Mouse (Mus musculus): ENCODE data around the gene Macrod1.

The Macrod1 gene

DNA sequence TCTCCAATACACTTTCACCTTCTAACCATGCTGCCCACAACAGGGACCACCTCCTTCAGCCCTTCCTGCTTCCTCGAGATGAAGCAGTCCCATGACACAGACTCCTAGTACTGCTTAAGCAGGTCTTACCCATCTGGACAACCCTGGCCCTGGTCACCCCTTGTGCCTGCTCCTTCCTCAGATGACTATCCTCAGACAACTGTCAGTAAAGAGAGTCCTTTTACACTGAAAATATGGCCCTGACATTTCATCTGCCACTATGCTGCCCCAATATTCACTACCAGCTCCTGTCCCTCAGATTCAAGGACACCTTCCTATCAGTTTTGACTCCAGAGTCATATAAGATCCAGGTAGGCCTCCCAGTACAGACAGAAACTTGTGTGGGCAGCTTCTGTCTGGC is 143.8 kb downstream of the Macrod1 start:
- DNase-seq (ENCODE audit: low spot score): no peak

- DNase-seq (ENCODE audit: low spot score): no peak
These were observed 148.3 kb downstream of the Macrod1 start for GRCm38 (mm10) chr19:7204898-7205297.

DNA sequence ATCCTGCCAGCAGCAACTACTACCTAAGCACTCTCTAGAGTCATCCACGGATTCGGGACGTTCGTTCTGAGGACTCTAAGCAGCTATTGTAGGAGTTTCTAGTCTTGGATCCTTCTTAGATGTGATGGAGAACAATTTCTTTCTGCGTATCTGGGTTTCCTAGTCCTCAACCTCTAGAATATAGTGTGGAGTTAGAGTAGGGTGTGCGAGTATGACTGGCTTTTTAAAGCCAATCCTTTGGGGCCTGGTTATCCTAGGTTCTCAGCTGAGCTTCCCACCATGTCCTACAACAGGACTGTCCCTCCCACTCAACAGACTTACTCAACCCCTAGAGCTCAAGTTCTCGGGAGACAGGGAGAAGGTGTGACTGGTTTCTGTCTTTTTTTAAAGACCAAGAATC is 148.7 kb downstream of the Macrod1 start:
- no peak for DNase-seq (ENCODE audit: low spot score)

GRCm38 (mm10) chr19:7205753-7206736 is 149.4 kb downstream of the Macrod1 start, which contains the start of gene Otub1:
TSS of gene Otub1 (minus strand) at chr19:7206316.
- peak; percentile 94 for DNase-seq (ENCODE audit: low spot score)

DNA sequence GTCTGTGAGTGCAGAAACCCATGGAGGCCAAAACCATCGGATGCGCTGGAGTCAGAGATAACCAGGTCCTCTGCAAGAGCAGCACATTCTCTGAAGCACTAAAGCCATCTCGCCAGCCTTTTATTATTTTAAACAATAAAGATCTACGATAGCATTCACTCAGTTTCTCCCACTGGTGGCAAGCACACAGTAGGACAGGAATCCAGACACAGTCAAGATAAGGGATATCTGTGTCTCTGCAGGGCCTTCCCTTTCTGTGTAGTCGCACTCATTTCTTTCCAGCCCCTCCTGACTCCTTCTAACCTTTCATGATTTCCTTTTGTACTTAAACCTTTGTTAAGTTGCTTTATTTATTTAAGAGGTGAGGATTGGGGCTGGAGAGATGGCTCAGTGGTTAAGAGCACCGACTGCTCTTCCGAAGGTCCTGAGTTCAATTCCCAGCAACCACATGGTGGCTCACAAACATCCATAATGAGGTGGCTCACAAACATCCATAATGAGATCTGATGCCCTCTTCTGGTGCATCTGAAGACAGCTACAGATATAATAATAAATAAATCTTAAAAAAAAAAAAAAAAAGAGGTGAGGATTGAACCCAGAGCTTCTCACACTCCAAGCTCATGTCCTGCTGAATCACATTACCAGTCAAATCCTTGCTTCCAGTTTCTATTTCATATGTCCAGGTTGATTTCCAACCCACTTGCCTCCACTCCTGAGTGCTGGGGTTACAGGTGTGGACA is 153.5 kb downstream of the Macrod1 start:
- DNase-seq (ENCODE audit: low spot score): no peak

DNA sequence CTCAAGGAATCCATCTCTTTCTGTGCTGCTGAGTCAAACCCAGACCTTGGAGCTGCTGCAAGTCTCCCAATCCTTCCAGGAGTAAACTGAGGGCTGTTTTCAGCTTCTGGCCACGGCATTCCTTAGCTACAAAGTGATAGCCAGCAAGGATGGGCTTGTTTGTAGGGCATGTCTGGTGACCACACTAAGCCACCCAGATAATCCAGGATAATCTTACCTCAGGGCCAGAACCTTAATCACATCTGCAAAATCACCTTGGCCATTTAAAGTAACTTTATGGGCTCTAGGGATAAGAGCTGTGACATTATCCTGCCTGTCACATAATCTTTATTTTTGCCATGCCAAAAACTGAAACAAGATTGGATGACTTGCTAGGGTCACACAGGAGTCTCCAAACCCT is 155.6 kb downstream of the Macrod1 start:
- no peak for DNase-seq (ENCODE audit: low spot score)

- no peak for DNase-seq (ENCODE audit: low spot score)
These were observed 156.4 kb downstream of the Macrod1 start for GRCm38 (mm10) chr19:7213010-7213409.

DNA sequence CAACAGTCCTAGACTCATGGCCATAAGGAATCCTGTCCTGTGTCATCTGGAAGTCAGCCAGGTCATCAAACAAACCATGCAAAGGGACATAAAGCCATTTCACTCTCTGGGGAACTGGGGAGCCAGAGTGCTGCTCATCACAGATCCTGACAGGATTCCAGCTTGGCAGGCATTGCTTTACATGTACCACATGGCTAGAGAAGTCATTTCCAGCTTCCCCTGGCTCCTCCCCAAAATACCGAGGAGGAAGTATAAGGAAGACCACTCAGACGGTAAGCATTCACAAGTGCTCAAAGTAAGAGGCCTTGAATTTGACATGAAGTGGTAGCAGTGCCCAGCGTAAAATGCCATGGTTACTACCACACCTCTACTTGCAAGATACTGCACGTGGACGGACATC is 157.9 kb downstream of the Macrod1 start:
- DNase-seq (ENCODE audit: low spot score): no peak

DNA sequence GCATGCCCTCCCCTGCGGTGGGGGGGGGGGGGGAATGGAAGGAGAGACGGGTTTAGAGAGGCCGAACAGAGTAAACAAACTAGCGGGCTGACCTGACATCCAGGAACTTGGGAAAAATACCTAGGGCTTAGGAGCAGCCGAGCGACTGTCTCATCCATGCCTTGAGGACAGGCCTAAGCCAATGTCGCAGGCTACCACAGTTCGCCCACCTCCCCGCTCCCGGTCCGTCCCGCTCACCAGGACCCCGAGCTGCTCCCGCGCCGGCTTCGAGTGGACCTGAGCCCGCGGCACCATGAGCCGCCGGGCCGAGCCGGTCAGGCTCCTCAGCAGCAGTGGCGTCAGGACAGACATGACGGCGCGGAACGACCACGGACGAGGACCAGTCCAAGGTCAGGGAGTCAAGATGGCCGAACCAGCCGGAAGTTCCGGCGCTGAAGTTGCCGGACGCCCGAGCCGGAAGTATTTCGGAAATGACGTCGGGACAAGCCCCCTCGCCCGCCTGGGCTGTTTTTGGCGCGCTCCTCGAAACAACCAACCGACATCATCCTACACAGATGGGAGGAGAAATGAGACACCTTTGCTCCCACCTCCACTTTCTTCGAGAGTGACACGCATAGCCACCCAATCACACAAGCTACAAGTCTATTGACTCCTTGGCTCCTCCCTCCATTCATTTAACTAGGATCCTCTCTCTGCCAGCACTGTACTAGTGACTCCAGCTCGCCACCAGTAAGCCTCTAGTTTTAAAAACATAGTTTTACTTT is 160.7 kb downstream of the Macrod1 start, which contains the start of gene Cox8a:
Gene Cox8a, minus strand, starts transcription at position 455 of the 764 bp plus-strand sequence.
- peak; percentile 94 for DNase-seq (ENCODE audit: low spot score)

DNA sequence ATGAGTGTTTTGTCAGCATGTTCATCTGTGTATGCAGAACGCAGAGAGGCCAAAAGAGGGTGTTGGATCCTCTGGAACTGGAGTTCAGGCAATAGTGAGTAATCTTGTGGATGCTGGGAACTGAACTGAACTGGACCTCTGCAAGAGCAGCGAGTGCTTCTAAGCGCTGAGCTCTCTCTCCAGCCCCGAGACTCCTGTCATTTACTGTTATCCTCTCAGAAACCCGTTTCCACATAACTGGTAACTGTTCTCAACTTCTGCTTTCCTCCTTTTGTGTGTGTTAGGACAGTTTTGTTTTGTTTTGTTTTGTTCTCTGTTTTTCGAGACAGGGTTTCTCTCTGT is 161.3 kb downstream of the Macrod1 start:
- no peak for DNase-seq (ENCODE audit: low spot score)

DNA sequence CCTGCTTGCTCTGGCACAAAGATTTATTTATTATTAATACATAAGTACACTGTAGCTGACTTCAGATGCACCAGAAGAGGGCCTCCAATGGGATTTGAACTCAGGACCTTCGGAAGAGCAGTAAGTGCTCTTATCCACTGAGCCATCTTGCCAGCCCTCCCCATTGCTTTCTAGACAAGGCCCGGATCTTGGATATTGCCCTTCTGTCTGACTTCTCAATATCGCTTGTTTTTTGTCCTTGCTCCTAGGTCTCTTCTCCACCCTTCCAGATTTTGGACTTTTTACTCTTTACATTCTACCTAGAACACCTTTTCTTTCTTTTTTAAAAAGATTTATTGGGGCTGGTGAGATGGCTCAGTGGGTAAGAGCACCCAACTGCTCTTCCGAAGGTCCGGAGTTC is 162.1 kb downstream of the Macrod1 start:
- no peak for DNase-seq (ENCODE audit: low spot score)

DNA sequence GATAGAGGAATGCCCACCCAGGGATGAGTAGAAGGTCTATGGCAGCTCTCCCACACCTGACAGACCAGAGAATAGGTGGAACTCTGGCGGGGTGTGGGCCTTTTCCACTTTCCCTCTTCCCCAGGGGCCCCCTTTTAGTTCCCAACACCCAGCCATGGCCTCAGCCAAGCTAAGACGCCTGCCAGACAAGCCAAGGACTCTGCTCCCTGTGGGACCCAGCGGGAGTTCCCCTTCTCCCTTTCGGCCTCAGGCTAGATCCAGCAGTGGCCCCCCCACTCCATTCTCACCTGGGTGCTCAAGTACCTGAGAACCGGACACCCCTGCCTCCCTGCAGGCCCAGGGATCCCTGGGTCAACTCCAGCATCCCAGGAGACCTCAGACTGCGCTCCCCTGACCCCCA is 165.6 kb downstream of the Macrod1 start:
- no peak for DNase-seq (ENCODE audit: low spot score)

DNA sequence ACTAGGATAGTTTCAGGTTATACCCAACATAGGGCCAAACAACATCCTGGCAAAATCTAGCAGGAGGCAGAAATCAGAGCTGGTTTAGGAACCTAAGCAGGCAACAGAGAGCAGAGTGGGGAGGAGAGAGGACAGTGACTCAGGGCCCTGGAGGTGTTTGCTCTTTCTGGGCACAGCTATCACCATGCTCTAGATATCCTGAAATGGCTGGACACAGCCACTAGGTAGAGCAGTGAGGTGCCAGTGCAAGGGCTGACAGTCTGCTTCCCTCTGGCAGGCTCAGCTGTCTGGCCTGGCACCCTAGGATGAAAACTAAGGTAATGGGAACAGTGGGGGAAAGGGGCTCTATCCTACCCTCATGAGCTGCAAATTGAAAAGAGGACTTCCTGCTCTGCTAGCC is 166.9 kb downstream of the Macrod1 start:
- DNase-seq (ENCODE audit: low spot score): no peak

- DNase-seq (ENCODE audit: low spot score): no peak
These were observed 167.6 kb downstream of the Macrod1 start for GRCm38 (mm10) chr19:7224253-7224652.

DNA sequence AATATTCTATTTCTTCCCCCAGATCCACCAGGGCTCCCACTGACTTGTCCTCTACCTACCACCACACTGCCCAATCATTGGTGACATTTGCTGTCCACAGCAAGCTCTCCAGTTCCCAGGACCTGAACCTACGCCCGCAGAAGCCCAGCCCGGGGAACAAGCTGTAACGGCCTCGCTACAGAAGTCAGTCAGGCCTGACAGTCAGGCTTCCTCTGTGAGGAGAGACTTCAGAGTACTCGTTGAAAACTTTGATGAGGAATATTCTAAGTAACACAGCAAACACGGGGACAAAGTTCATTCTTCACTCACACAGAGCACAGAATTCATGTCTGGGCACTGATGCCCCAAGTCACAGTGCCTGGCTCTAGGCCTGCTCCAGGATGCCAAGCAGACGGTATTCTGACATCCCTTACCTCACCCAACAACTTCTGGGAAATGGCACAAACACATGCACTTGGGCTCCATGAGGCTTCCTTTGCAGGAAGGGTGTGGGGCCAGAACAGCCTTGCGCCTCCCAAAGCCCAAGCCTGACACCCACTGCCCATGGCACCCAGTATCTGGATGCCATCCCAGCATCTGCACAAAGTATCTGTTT is 168.6 kb downstream of the Macrod1 start:
- DNase-seq (ENCODE audit: low spot score): no peak

DNA sequence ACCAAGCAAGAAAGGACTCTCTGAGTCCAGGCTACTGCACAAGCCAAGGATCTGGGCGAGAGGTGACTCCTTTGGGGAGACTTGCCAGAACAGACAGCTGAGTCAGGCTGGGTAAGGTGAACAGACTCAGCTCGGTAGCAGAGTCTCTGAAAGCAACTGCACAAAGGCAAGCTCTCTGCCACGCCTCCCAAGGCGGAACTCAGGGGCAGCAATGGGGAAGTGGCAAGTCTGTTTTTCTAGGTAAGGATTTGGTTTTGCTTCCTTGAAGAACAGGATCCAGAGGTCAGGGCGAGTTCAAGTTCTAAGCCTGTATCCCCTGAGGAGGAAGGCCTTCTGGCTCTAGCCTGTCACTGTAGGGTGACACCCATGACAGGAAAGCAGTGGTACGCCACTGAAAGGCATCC is 169.9 kb downstream of the Macrod1 start:
- no peak for DNase-seq (ENCODE audit: low spot score)

DNA sequence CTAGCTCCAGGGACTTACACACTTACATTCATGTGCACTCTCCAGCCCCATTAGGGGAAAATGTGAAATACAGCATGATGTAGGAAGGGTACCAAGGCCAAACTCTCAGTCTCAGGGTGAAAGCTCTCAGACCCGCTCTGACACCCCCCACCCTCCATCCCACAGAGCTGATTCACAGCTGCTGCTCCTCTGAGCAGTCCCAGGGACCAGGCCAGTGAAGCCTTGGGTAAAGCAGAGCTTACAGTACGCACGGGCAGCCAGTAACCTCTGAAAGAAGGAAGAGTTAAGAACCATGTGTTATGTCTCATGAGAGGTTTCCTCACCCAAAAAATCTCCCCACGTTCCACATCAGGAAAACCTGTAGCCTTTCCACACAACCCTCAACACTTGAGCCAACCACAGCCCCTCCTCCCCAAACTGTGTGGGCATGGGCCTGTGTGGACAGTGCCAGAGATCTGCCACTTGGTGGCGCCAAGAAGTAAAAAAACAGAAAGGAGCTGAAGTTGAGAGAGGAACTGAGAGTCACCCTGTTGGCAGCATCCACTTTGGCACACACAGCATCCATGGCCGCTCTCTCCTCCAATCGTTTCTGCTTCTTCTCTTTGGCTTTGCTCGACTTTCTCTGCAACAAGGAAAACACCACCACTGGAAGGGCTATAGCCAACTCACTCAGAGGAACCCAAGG is 178.1 kb downstream of the Macrod1 start:
- DNase-seq (ENCODE audit: low spot score): peak; percentile 77

GRCm38 (mm10) chr19:7235461-7235860 is 178.9 kb downstream of the Macrod1 start:
- no peak for DNase-seq (ENCODE audit: low spot score)

DNA sequence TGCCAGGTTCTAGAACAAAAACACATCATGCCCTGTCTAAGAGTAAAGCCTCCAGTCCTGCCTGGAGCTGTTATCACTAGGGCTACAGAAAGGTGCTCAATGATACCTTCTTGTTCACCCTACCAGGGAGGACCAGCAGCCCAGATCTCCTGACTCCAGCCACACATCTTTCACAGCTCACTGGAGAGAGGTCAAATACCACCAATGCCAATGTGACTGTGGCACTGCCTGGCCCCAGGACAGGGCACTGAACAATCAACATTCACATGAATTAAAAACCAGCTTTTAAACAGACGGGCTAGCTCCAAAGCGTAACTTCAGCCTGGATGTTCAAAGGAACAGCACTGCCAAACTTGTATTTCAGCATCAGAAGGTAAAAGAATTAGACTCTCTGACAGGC is 179.4 kb downstream of the Macrod1 start:
- DNase-seq (ENCODE audit: low spot score): no peak

DNA sequence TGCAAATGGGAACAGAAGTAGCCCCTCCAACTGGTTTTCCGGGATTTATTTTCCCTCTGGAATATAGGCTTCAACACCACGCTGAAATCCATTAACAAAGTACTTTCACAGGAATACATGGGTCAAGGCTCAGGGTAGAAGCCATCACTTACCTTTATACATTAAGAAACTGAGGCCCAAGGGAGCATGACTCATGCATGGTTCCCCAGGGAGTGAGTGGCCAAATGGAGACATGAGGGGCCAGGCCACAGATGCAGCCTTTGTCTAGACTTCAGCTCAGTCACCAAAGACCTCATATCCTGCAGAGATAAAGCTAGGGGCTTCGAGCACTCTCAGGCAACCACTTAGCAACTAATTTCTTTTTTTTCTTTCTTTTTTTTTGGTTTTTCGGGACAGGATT is 180.1 kb downstream of the Macrod1 start:
- no peak for DNase-seq (ENCODE audit: low spot score)

DNA sequence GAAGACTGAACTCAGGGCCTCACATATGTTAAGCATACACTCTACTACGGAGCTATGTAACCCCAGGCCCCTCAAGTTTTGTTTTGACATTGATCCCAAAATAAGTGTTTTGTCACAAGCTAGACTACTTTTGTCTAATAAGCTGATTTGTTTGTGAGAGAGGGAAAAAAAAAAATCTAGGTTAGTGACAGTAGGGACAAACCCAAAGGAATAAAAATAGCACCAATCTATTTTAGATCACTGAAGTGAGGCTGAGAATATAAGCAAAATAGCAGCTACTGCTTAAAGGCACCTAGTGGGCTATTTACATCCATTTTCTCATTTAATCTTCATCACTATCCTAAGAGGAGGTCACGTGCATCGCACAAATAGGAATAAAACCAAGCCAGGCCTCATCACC is 183.0 kb downstream of the Macrod1 start:
- DNase-seq (ENCODE audit: low spot score): no peak
